Mouse (Mus musculus) heart, adult 2 months (tissue): ENCODE measurements around the gene Ccna1. TPM values are rescaled to one million over a fixed set of nuclear protein-coding genes. Genes with fewer than 3 reads are reported as not detected.
A peak's percentile ranks its signal among the peaks of the same experiment; 100 is the strongest.

ENCODE experiments used
- DNase-seq, 2 experiments: peaks; one replicate each; pipeline ENCODE4 v3.0.0; 2021
- H3K27ac ChIP-seq: fragments of 200-600 bp; 2 replicates; pipeline ENCODE4 v1.8.1; 2022
- H3K27me3 ChIP-seq: fragments of 200-500 bp; 2 replicates; pipeline ENCODE4 v1.6.1; 2012; ENCODE audit warnings: mild to moderate bottlenecking, low read length, inconsistent platforms, mixed read lengths; ENCODE audit not compliant: control insufficient read depth, insufficient read depth
- H3K36me3 ChIP-seq: fragments of 200-500 bp; 2 replicates; pipeline ENCODE4 v1.6.1; 2012; ENCODE audit warnings: low read length, inconsistent platforms; ENCODE audit not compliant: control insufficient read depth, insufficient read depth
- H3K4me1 ChIP-seq: fragments of 200-500 bp; 2 replicates; pipeline ENCODE4 v1.6.1; 2011; ENCODE audit warnings: low read length; ENCODE audit not compliant: control insufficient read depth, insufficient read depth
- H3K4me3 ChIP-seq: fragments of 200-600 bp; 2 replicates; pipeline ENCODE4 v1.8.1; 2022
- H3K79me2 ChIP-seq: fragments of 200-500 bp; replicated peaks from 2 replicates; pipeline ENCODE4 v1.6.1; 2012; ENCODE audit warnings: mild to moderate bottlenecking, inconsistent platforms, low read length, moderate library complexity, mixed read lengths; ENCODE audit not compliant: control insufficient read depth, insufficient read depth
- H3K9ac ChIP-seq: fragments of 200-500 bp; 2 replicates; pipeline ENCODE4 v1.6.1; 2012; ENCODE audit warnings: low read depth, mild to moderate bottlenecking, control low read depth, inconsistent platforms, low read length, mixed read lengths
- CTCF ChIP-seq: fragments of 200-600 bp; IDR thresholded peaks from 2 replicates; pipeline ENCODE4 v1.8.1; 2022; ENCODE audit warnings: antibody characterized with exemption, mild to moderate bottlenecking, moderate library complexity
- EP300 ChIP-seq: fragments of 200-500 bp; IDR thresholded peaks from 2 replicates; pipeline ENCODE4 v1.6.1; 2011; ENCODE audit warnings: low read depth, low read length, control low read depth; ENCODE audit not compliant: insufficient read depth
- POLR2A ChIP-seq: fragments of 200-500 bp; IDR thresholded peaks from 2 replicates; pipeline ENCODE4 v1.6.1; 2011; ENCODE audit warnings: mild to moderate bottlenecking, low read depth, low read length, control low read depth; ENCODE audit not compliant: insufficient read depth
- WGBS: fragments of 180-500 bp; shearing (Covaris S2); methylation state at CpG from one replicate; pipeline ENCODE4 v1.1.7; 2018; 5-methylcytosine and 5-hydroxymethylcytosine counted together
- intact Hi-C: fragments of 180-260 bp; cut with DNase I; formaldehyde crosslinking; loops from one replicate; pipeline ENCODE4 v1.15.1; 2025
- polyA plus RNA-seq: library from polyadenylated mRNA; depleted of rRNA; stranded (reverse); fragments of >200 nt; gene quantifications from 2 replicates; pipeline ENCODE4 v1.2.3, GENCODE M21; 2012
- total RNA-seq, 2 experiments: library from RNA; stranded (reverse); gene quantifications; 2 replicates each; pipeline ENCODE4 v1.2.3; 2021

Gene Ccna1
- total and polyA plus RNA-seq, 3 experiments, result 0.08 TPM; not detected in 2

GRCm38 (mm10) chr3:55095968-55096654, 40.8 kb upstream of the Ccna1 start:
- H3K27ac ChIP-seq, result peak overlapping the region; percentile 43; the same call in 1 of the 2 replicates
- H3K4me3 ChIP-seq, result no peak overlapping the region
- no peaks in the 10 kb centered on the region for H3K27me3 ChIP-seq
- no peak overlapping the region for H3K9ac ChIP-seq
- no peaks in the 10 kb centered on the region for H3K4me1 ChIP-seq
- TF ChIP-seq EP300 (no peak), CTCF (no peak), POLR2A (no peak)
- peak in 1 of 2 experiments; percentile 41 for DNase-seq
- no peaks in the 10 kb centered on the region for H3K36me3 ChIP-seq
- intact Hi-C loops, result no loop called here
- WGBS, result 46% methylated on average over 8 of the region's 8 CpGs
- no peaks in the 10 kb centered on the region for H3K79me2 ChIP-seq

- Histone ChIP-seq H3K36me3 (no peaks in the 10 kb centered on the region), H3K4me1 (no peaks in the 10 kb centered on the region), H3K9ac (no peak overlapping the region), H3K27me3 (no peaks in the 10 kb centered on the region), H3K27ac (no peak overlapping the region), H3K4me3 (no peak overlapping the region), H3K79me2 (no peaks in the 10 kb centered on the region)
- intact Hi-C loops, result no loop called here
- TF ChIP-seq POLR2A, result no peak
- DNase-seq, result no peak
- WGBS, result 59% methylated on average over 1 of the region's 1 CpGs
Observed at GRCm38 (mm10) chr3:55093161-55093560, 37.9 kb upstream of the Ccna1 start.

GRCm38 (mm10) chr3:55089291-55089690, 34.0 kb upstream of the Ccna1 start:
- intact Hi-C loops, result no loop called here
- H3K4me1 ChIP-seq, result no peaks in the 10 kb centered on the region
- H3K9ac ChIP-seq, result no peak overlapping the region
- TF ChIP-seq CTCF (no peak), POLR2A (no peak), EP300 (no peak)
- no peaks in the 10 kb centered on the region for H3K36me3 ChIP-seq
- DNase-seq, result no peak
- 55% methylated on average over 4 of the region's 4 CpGs for WGBS
- no peak overlapping the region for H3K4me3 ChIP-seq
- no peak overlapping the region for H3K27ac ChIP-seq
- H3K27me3 ChIP-seq, result no peaks in the 10 kb centered on the region
- no peaks in the 10 kb centered on the region for H3K79me2 ChIP-seq

DNA sequence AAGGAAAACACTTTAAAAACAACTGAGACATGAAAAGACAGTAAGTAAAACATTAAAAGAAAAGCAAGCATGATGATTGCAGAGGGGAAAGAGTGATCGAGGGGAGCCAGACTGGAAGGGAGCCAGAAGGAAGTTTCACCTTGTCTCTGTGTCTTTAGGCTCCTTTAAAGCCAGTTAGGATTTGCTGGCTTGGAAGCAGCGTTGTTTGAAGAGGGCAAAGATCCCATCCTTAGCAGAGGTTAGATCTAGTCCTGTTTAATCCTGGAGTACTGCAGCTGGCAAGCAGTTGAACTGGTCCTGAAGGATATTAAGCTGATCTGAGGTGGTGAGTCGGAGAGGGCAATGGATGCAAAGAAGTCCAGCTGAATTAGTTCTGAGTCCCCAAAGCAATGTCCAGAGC, 33.5 kb upstream of the Ccna1 start:
- Histone ChIP-seq H3K27ac (no peak overlapping the region), H3K27me3 (no peaks in the 10 kb centered on the region), H3K4me1 (no peaks in the 10 kb centered on the region), H3K79me2 (no peaks in the 10 kb centered on the region), H3K36me3 (no peaks in the 10 kb centered on the region), H3K4me3 (no peak overlapping the region), H3K9ac (no peak overlapping the region)
- TF ChIP-seq EP300 (no peak), POLR2A (no peak), CTCF (no peak)
- DNase-seq, result no peak
- intact Hi-C loops, result no loop called here
- 74% methylated on average over 3 of the region's 3 CpGs for WGBS

- 62% methylated on average over 4 of the region's 4 CpGs for WGBS
- H3K4me3 ChIP-seq, result no peak overlapping the region
- no peaks in the 10 kb centered on the region for H3K36me3 ChIP-seq
- intact Hi-C loops, result no loop called here
- H3K9ac ChIP-seq, result no peak overlapping the region
- no peaks in the 10 kb centered on the region for H3K79me2 ChIP-seq
- H3K4me1 ChIP-seq, result no peaks in the 10 kb centered on the region
- no peak overlapping the region for H3K27ac ChIP-seq
- no peaks in the 10 kb centered on the region for H3K27me3 ChIP-seq
- TF ChIP-seq CTCF (no peak), POLR2A (no peak), EP300 (no peak)
- DNase-seq, result no peak
Observed at GRCm38 (mm10) chr3:55088359-55088758, 33.1 kb upstream of the Ccna1 start.

DNA sequence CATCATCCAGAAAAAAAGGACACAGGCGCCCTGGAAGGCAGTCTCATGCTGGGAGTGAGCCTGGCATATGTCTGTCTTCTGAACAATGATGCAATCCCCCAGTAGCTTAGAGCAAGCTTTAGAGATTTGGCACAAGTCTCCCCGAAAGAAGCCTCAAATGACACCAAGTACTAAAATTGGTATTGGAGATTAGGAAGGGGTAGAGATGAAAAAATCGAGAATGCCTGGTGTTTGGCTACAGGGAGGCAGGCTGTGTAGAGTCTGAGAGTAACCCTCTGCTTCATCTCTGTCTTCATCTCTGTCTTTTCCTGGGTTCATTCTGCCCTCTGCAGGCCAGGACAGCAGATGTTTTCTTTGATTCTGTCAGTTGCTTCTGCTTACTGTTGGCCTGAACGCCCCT, 32.1 kb upstream of the Ccna1 start:
- H3K36me3 ChIP-seq, result no peaks in the 10 kb centered on the region
- 54% methylated on average over 4 of the region's 4 CpGs for WGBS
- no peaks in the 10 kb centered on the region for H3K79me2 ChIP-seq
- H3K4me3 ChIP-seq, result no peak overlapping the region
- H3K27ac ChIP-seq, result no peak overlapping the region
- intact Hi-C loops, result no loop called here
- TF ChIP-seq CTCF (peak; percentile 42), EP300 (no peak), POLR2A (no peak)
- H3K27me3 ChIP-seq, result no peaks in the 10 kb centered on the region
- no peak overlapping the region for H3K9ac ChIP-seq
- H3K4me1 ChIP-seq, result no peaks in the 10 kb centered on the region
- no peak for DNase-seq
